Mouse (Mus musculus) liver, embryonic 14.5 days (tissue): ENCODE results near the gene C1ql4.

Experiments
- CTCF ChIP-seq: IDR thresholded peaks from 2 replicates; pipeline ENCODE4 v1.5.1; 2016; ENCODE audit warnings: antibody characterized with exemption, low read depth, control low read depth
- EP300 ChIP-seq: IDR thresholded peaks from 2 replicates; pipeline ENCODE4 v1.6.1; 2016; ENCODE audit warnings: antibody characterized with exemption, low read depth

- TF ChIP-seq CTCF (no peak), EP300 (no peak)
These were observed 4.8 kb downstream of the C1ql4 start for GRCm38 (mm10) chr15:99082840-99083239.
